Mouse (Mus musculus) lung, postnatal 25 days (tissue): ENCODE results near the gene Gm19935.

ENCODE experiments used
- DNase-seq: peaks from one replicate; pipeline ENCODE4 v3.0.0; 2022; ENCODE audit warnings: low spot score

The Gm19935 gene

DNA sequence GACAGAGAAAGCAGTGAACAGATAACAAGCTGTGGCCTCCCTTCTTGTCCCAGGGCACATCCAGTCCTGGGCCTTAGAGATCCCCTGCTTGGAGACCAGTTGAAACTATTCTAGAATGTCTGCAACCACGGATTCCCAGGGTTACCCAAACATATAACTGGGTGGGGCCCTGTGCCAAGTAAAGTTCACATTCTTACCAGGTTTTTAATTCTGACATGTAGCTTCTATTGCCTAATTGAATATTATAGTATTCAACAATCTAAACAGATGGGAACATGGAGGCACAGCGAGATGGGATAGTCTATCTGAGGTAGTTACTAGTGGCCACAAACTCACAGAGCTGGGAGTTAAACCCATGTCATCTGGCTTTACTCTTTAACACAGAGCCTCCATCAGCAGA, at the start of gene Gm19935:
Gm19935 (minus strand) TSS at position 101 of the 400 bp plus-strand sequence.
- DNase-seq, result no peak

DNA sequence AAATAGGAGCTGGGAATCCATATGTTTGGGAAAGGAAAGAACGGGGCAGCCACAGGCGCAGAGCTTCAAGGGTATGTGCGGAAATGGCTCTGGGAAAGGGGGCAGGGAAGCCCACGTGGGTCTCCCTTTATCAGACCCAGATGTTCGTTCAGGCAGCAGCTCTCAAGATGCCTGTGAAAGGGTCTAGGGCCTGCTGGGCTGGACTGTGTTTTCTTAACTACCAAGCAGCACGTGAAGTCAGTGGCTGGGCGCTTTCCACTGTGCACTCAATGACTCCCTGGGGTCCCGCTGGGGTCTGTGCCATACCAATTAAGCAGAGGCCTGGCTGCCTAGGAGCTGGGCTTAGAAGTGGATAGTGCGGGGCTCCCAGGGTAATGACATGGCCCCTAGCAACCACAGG, 44.8 kb upstream of the Gm19935 start:
- no peak for DNase-seq

DNA sequence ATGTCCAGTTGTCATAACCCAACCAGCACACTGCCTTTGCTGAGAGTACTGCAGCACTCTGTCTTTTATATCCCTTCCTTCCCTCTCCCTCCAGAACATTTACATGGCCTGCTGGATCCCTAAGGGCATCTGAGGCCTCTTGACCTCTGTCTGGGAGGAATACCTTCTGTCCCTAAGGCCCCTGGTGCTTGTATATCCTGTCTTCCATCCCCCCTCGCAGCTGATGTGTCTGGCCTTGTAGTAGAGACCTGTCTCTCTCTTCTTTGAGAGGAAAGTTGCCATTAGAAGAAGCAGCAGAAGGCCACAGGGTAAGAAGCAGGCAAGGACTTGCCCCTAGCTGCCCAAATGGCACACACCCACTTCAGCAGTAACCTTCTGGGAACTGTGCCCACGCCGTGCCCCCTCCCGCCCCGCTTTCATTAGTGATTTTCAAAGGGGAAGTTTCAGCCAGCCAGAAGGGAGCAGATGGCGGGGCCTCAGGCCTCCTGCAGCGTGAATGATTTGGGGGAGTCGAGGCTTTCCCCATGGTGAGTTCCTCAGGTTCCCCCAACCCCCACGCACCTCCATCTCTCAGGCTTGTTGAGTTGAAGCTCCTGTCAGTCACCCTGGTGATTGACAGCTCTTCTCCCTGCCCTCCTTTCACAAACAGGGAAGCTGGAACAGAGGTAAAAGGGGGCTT, 44.2 kb upstream of the Gm19935 start:
- no peak for DNase-seq

DNA sequence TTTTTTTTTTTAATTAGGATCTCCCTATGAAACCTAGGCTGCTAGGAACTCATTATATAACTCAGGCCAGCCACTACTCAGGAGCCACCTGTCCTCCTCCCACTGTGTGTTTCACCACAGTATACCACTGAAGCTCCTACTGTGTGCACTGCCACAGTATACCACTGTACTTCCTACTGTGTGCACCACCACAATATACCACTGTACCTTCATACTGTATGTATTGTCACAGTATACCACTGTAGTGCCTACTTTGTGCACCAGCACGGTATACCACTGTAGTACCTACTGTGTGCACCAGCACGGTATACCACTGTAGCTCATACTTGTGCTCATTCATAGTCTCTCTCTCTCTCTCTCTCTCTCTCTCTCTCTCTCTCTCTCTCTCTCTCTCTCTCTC, 40.9 kb upstream of the Gm19935 start:
- DNase-seq, result no peak

DNA sequence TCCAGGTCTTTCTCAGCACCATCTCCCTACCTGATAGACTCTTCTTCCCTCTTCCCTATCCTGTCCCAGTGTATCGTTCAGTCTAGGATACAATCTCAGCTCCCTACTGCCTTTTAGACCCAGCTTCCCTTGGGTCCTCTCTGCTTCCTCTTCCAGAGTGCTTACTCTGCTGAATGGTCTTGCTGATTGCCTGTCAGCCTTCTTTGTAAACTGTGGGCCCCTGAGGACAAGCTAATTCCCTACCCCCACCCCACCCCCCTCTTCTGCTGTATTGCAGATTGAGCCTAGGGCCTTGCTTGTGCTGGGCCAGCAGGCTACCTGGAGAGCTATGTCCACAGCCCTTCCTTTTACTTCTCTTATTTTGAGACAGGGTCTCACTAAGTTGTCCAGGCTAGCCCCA, 39.8 kb upstream of the Gm19935 start:
- DNase-seq, result no peak

DNA sequence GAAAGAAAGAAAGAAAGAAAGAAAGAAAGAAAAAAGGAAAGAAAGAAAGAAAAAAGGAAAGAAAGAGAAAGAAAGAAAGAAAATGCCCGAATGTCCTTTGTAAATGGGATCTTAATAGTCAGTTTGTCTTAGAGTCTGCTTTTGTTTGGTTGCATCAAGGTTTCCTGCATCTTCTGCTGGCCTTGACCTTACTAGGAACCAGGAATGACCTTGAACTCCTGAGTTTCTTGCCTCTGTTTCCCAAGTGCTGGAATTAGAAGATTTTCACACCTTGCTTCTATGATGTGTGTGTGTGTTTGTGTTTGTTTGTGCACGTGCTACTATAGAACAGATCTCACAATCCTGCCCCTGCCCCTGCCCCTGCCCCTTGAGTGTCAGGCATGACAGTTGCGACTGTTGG, 39.0 kb upstream of the Gm19935 start:
- DNase-seq, result no peak

DNA sequence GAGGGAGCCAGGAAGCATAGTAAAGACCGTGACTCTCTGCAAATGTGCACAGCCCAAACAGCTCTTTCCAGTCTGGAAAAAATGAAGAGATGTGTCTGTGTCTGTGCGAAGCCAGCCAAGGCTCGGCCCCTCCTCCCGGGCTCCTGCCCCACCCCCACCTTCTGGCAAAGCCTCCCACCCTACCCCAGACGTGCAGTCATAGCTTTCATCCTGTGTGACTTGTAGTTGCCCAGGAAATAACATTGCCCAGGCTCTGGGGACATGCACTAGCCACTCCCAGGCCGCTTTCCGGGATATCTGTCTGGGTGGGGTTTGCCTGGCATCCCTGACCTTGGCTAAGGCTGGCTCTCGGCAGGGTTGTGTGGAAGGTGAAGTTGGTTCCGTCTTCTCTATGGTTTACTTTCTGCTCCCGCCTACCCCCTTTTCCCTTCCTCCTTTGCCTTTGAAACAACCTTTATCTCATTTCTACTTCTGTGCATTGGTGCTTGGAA, 37.5 kb upstream of the Gm19935 start:
- peak; percentile 67 for DNase-seq

DNA sequence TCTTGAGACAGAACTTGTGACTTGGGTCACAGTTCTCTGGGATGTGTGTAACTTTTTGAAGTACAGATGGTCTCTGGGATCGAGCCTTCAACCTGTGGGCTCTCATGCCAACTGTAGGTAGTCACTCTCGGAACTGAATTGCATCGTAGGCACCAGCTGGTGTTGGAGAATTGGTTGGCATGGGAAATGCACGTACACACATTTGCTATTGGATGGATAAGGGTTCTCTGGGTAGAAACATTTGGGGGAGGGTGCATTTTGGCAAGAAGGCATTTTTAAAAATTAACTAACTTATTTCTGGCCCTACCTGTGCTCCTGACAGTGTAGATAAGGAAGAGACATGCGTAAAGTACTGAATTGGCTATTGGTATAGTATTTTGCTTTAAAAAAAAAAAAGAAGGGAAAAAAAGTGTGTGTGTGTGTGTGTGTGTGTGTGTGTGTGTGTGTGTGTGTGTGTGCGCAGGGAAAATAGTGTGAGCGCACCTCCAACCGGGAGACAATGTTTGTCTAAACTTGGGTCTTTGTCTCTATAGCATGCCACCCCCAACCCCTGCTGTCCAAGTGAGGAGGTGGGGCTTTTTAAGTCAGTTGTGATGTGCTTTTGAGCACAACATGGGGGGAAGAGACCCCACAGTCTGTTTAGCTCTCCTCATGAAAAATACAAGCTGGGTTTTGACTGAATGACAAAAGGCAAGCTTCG, 36.9 kb upstream of the Gm19935 start:
- DNase-seq, result no peak

DNA sequence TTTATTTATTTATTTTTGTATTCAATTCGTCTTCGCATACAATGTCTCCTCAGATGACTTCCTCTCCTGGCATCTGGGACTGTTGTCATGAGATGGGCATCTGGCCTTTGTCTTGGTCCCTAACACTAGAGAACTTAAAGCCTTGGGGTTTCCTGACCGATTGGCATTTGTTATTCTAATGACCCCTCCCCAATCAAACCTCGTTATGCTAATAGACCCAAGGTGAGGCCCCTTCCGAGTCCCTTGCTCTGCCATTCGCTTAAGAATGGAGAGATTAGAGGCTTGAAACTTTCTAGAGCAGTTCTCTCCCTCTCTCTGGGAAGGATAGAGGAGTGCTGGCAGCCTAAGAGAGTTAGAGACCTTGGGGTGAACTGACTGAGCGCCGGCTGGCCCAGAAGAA, 34.4 kb upstream of the Gm19935 start:
- DNase-seq, result no peak

DNA sequence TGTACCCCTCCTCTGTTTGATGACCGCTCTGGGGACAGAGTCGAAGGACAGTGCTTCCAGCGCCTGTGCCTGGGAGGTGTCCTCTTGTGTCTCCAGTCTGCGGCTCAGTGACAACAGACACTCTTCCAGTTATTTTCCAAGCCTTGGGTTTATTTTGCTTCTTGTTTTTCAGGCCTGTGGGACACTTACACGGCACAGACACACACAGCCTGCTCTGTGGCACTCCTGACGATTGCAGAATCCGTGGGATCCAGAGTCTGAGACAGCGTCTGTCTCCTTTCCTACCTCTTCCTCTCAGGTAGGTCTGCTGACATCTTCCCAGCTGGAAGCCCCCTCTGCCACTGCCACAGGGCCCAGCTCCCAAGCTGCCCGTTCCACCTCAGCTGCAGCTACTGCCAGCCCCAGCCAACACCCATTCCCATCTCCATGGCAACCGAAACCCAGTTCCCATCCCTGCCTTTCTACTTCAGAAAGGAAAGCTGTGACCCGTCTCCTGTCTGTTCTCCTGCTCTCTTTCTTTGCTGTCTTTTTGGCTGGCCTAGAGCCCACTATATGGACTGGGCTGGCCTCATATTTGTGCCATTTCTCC, 32.4 kb upstream of the Gm19935 start:
- no peak for DNase-seq

DNA sequence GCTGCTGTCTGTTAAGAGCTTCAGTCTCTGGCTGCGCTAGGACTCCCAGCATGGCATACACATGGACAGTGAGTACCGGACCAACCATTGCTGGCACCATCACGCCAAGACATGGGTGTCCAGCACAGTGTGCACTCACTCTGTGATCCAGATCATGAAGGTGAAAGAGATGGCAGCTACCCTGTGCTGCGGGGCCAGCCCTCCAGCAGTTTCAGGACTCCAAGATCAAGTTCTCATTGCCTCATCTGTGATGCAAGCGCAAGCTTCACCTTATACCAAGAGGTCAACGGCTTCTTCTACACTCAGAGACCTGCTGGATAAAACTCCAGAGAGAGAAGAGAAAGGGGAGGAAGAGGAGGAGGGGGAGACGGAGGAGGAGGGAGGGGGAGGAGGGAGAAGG, 30.8 kb upstream of the Gm19935 start:
- no peak for DNase-seq

DNA sequence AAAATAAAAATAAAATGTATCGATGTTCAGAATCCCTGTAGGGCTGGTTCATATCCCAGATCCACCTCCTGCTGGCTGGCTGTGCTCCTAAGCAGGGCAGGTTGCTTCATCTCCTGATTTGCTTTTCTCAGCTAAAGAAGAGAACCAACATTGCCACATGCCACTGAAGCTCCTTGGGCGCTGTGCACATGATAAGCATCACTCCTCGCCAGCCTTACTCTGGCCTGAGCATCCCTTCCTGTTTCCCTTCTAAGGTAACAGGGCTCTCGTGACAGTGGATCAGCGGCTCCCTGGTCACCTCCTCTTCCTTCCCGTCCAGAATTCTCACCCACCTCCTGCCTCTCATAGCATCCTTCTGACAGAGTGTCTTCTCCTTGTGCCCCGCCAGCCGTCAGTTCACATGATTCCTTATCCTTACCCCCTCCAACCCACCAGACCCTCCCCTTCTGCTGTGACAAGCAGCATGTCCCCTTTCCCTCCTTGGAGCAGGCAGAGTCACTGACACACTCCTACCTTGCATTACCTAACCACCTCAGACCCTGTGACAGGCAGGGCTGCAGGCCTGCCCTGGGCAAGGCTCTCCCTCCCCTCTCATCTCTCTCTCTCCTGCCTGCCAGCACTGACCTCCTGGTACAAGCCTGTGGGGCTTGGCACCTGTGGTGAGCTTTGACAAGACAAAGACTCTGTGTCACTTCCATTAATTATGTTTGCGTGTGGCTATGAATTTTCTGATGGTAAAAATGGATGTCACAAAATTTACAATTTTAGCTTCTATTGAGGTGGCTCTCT, 27.2 kb upstream of the Gm19935 start:
- no peak for DNase-seq

DNA sequence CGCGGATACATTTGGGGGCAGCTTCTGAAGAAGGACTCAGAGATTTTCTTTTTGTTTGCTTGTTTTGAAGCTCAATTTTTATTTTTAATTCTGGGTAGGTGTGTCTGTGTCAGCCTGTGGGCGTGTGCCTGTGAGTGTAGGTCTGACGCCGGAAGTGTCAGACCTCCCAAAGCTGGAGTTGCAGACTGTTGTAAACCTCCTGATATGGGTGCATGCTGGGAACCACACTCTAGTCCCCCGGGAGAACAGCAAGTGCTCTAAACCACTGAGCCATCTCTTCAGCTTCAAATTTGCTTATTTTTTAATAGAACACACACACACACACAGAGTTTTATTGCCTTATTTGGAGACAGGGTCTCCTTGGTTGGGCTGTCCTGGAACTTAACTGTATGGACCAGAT, 25.9 kb upstream of the Gm19935 start:
- DNase-seq, result no peak

DNA sequence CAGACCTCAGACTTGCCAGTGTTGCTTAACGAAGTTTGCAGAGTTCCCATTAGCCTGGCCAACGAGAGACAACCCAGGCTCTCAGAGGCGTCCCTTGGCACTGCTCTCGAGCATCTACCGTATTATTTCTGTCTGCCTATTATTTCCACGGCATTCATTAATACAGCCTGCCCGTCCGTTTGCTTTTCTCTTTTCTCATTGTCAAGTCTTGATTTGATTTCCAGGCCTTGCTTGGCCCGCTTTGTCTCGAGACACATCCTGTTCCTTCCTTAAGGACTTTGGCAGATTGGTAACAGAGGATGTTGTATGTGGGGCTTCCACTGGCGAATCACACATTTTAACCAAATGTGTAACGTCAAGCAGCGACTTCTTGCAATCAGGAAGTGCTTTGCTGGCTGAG, 24.1 kb upstream of the Gm19935 start:
- no peak for DNase-seq

DNA sequence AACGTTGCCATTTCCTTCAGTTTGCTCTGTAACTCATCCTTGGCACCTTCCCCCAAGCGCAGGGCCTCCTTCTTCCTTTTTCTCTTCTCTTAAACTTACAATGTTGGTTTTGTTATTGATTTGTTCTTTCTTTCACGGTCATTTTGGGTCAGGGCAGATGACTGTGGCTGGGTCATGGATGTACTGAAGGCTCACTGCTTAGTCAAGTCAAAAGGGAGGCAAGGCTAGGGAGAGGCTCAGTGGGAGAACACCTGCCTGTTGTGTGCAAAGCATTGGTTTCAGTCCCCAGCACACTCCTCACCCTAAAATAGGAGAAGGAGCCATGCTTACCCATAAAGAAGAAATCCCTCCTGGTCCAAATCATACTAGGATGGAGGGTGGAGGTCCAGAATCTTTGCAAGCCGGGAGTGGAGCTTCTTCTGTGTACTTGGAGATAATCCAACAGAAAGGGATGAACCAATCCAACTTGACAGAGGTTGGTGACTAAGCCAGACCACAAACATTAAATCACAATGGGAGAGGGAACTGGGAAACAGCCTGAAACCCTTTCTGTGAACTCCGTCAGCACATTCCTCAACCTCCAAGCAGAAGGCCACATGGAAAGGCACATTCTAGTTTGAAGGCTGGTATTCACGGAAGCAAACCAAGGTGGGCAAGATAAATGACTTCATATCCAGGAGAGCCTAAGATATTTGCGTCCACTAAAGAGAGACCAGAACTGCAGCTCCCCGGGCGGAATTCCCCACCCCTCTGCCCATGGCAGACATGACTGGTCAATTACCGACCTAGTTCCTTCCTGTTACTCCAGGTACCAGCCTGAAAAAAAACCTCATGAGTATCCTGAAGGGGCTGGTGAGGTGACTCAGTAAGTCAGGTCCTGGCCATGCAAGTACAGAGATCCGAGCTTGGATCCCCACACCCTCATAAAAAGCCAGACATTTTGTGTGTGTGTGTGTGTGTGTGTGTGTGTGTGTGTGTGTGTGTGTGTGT, 22.8 kb upstream of the Gm19935 start:
- peak; percentile 26 for DNase-seq

DNA sequence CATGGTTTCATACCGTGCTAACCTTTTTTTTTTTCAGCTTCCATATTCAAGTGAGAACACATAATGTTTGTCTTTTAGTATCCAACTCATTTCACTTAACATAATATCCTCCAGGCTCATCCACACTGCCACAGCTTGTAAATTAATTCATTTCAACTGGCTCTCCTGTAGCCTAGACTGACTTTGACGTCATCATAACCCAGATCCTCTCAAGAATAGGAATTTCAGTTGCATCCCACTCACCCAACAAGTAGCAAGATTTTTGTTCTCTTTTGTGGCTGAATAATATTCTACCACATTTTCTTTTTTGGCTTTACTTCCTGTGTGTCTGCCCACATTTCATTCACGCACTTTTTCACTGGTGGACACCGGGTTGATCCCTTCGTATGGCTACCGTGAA, 20.2 kb upstream of the Gm19935 start:
- no peak for DNase-seq

DNA sequence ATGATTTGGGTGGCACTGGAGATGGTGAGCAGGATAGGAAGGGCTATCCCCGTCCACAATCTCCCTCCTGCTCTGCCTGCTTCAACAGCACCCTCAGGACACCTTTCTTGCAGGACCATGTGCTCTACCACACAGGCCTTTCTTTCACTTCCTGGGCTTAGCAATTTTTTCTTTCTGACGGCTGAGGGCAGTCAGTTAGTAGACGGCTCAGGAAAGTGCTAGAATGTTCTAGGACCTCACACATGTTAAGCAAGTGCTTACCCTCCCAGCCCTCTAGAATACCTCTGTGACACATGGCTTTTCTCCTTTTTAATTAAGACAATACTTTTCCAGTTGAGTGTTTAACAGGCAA, 17.1 kb upstream of the Gm19935 start:
- no peak for DNase-seq

DNA sequence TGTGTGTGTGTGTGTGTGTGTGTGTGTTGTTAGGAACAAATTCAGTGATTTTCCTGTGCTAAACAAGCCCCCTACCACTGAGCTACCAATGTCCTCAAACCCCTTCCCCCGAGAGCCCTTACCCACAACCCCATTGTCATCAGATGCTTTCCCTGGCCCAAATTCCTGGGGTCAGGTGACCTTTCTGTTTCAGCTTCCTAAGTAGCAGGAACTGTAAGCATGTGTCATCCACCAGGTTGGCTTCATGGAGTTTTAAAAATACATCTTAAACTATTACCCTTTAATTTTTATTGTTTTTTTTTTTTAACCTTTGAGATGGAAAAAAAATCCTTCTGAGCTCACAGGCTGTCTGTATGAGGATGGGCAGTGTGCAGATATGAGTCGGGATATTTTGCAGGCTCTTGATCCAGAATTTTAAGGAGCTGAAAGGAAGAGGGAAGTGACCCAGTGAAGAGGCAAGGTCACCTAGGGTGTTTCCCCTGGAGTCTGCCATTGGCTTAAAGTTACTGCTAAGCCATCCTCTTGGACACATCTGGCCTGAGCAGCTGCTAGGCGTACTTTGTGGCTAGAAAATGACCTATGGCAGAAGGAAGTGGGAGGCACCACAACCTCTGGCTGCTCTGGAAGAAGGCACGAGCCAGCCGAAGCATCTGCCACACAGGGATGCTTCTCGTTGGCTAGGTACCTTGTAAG, 16.6 kb upstream of the Gm19935 start:
- DNase-seq, result no peak

DNA sequence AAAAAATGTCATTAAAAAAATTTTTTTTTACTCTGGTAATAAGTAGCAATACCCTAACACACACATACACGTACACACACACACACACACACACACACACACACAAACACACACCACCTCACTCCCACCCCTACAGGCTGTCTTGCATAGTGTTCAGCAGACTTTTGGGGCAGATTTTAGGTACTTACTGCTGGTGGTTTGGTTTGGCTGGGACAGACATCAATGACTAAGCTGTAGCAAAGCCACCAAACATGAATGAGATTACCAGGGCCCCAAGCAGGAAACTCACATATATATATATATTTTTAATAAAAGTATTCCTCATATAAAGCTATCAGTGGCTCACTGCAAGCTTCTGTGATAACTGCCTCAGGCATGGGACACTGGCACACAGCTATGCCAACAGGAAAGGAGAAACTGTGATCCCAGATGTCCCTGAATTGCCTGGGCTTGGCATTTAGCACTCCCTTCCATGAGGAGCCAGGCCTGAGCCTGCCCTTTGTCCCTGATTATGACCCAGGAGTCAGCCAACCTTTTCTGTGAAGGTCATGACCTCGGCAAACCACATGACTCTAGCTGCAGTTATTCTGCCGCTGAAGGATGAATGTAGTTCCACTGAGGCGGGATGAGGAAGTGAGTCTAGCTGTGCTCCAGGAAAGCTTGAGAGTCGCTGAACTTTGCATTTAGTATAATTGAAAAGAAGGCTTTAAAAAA, 15.5 kb upstream of the Gm19935 start:
- DNase-seq, result no peak

DNA sequence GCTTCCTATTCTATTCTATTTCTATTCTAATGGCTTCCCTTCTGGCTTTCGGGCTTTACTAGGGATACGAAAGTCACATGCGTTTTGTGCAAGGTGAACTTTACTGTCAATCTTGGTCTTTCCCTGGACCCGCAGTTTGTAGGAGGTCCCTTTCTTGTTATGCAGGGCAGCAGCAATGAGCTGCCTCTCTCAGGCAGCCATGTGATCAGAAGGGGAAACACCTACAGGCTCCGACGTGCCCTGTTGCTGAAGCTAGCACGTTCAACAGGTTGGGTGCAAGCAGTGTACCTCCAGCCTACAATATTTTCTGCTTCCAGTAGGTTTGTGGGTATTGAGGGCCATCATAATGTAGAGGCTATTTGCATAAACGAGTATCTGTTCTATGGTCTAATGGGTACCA, 13.8 kb upstream of the Gm19935 start:
- no peak for DNase-seq
